Mouse (Mus musculus) right cerebral cortex, postnatal 4 days (tissue): ENCODE data around the gene Olfr171.
"Not testable (repeated sequence)": the region's sequence is repeated elsewhere in the genome, so short reads cannot be mapped to it uniquely, and the experiment has no call there.

ENCODE experiments used
- DNase-seq: peaks from one replicate; pipeline ENCODE4 v3.0.0-alpha.2; 2022

Olfr171 gene

DNA sequence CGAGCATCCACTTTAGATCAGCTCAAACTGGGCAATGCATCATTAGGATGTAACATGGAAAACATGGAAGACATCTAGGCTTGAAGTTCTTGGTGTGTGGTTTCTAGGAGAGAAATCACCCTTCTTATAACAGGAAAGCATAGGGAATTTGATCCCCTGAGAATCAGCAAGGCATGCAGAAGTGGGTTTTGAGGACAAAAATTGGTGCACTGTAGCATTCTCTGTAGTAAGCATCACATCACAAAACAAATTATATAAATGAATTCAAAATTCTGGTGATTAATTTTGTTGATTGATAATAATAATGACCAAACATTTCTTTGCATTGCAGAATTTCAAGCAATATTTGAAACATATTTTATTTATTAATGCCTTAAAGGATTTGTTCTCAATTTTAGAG is at the start of gene Olfr171:
Olfr171 (minus strand) TSS at position 101 of the 400 bp plus-strand sequence.
- DNase-seq, result no peak

DNA sequence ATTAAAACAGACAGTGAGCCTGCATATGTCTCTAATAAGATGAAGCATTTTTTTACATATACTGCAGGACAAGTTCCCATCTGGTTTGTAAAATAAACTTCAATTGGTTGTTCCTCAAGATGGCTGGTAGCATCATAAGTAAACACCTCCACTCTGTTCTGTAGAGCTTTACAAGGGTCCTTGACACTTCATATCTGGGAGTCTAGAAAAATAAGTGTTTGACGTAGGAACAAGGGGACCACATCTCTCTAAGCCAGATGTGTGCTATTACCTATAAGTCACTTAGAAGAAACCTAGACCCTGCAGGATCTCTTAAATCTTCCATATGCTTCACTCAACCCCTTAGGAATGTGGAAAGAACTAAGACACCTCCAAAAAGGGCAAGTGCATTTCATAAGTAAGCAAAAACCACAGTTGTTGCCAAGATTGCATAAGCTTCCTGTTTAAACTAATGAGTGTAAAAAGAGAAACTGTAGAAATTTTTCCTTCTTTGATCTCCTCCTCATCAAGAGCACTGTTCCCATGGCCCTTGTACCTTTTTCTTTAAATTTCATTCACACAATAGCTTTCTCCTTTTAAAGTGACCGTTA is 41.1 kb upstream of the Olfr171 start:
- DNase-seq, result no peak

DNA sequence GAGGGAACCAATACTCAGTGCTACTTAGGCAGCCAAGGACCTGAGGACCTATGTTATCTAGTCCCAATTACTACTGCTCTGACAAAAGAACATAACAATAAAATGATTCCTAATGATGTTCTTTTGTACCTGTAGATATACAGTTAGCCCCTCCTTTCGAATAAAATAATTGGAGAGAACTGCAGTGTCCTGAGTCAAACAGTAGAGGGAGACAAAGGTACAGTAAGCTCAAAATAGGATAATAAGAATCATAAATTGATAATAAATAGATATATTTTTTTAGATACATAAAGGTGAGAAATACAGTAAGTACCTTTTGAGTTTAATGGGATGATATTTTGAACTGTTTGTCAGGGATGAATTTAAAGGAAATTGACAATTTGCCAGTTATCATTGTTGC is 36.6 kb upstream of the Olfr171 start:
- DNase-seq, result no peak

DNA sequence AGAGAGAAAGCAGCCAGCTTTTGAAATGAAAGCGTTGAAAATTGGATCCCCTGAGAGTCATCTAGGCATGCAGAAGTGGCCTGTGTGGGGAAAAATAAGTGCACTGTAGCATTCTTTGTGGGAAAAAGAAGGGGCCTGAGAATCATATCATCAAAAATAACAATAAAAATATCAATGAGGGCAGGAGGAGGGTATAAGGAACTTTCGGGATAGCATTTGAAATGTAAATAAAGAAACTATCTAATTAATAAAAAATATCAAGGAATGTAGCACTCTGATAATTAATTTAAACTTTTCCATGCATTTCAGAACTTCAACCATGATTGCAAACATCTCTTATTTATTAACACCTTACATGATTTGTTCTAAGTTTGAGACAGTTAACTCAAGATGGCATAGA is 17.9 kb downstream of the Olfr171 start, which contains the start of gene Olfr170:
Olfr170 (minus strand) TSS at position 101 of the 400 bp plus-strand sequence.
- not testable (repeated sequence) for DNase-seq

DNA sequence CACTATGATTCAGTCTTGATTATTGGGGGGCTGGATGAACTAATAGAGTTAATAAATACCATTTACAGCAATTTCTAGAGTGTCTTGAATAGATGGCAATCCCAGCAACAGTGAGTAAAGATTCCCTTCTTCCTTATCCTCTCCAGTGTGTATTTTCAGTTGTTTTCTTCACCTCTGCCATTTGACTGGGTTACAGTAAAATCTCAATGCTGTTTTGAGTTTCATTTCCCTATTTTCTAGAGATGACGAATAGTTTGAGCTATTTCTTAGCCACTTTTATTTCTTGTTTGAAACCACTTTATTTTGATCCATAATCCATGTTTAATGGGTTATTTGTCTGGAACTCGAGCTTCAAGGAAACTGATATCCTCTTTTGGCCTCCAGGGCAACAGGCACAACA is 26.6 kb downstream of the Olfr171 start:
- DNase-seq, result no peak
